Mouse (Mus musculus) kidney, embryonic 14.5 days (tissue): ENCODE measurements around the gene Srebf1. TPM values are rescaled to one million over a fixed set of nuclear protein-coding genes. Genes with fewer than 3 reads are reported as not detected.

Experiments used
- microRNA-seq: library from miRNA; unstranded; fragments of <30 nt; microRNA quantifications from one replicate; pipeline ENCODE4, GENCODE M21; 2016
- polyA plus RNA-seq: library from polyadenylated mRNA; unstranded; fragments of >200 nt; fragmentation: Nextera tagmentation; extraction: Ambion mirVana; gene quantifications from 2 replicates; pipeline ENCODE4 v1.2.1, GENCODE M21; 2014

Gene Srebf1
- polyA plus RNA-seq, 1 experiment from 2014 or later = 58.8 TPM

Small RNAs within 50 kb of the gene (microRNA-seq; reads per million reads assigned to microRNA genes)
- gene Mir6921 = not detected
- not detected for gene Mir6922

Other genes with a start within 250 kb of the Srebf1 start
- 13.6 and 13.9 TPM in 2 replicates for gene Pemt, start 176.1 kb downstream of the Srebf1 start, polyA plus RNA-seq
- gene Rai1, start 117.6 kb downstream of the Srebf1 start, polyA plus RNA-seq = 29.1 and 34.4 TPM in 2 replicates
- gene Tom1l2, start 130.3 kb upstream of the Srebf1 start, polyA plus RNA-seq = 11.3 and 19.3 TPM in 2 replicates
- 1.3 and 1.5 TPM in 2 replicates for gene Drc3, start 130.7 kb upstream of the Srebf1 start, polyA plus RNA-seq
- 20.0 and 33.4 TPM in 2 replicates for gene Gid4, start 194.6 kb upstream of the Srebf1 start, polyA plus RNA-seq
- gene Atpaf2, start 195.9 kb upstream of the Srebf1 start, polyA plus RNA-seq = 46.5 and 54.9 TPM in 2 replicates
- 118 and 123 TPM in 2 replicates for gene Drg2, start 232.0 kb upstream of the Srebf1 start, polyA plus RNA-seq
- 0.33 and 0.38 TPM in 2 replicates for gene Myo15, start 246.8 kb upstream of the Srebf1 start, polyA plus RNA-seq